Mouse (Mus musculus): Measurements from ENCODE around the gene Hsd17b13.
"Not testable (repeated sequence)": the region's sequence is repeated elsewhere in the genome, so short reads cannot be mapped to it uniquely, and the experiment has no call there.

The Hsd17b13 gene

DNA sequence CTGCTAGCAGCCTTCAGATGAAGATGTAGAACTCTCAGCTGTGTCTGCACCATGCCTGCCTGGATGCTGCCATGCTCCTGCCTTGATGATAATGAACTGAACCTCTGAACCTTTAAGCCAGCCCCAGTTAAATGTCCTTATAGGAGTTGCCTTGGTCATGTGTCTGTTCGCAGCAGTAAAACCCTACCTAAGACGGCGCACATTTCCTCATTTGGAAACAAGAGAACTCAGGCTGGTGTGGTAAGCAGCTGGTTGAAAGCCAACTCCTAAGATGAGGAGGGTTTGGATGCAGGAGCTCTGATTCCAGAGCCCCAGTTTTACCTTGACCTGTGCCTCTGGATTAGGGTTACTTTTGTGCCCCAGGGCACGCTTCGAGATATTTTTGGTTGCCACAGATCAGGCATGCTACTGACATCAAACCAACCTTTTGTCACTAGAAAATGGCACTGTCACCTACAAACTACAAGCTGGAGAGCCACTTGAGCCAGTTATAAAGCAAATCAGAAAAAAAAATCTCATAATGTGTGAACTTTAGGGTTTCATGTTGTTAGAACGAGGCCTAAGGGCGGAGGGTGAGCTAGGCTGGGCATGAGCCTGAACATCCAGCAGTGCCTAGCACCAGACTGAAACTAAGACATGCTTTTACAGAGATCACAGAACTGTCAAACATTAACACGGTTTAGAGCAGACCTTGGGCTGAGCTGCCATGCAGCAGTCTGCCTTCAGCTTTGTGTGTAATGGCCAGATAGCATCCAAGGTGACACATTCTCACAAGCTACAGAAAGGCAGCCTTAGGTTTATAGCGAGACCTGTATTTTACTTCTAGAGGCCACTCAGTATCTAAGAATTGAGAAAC, 3.7 kb upstream of the Hsd17b13 start:
- DNase-seq (ENCODE audit: low spot score) = no peak

DNA sequence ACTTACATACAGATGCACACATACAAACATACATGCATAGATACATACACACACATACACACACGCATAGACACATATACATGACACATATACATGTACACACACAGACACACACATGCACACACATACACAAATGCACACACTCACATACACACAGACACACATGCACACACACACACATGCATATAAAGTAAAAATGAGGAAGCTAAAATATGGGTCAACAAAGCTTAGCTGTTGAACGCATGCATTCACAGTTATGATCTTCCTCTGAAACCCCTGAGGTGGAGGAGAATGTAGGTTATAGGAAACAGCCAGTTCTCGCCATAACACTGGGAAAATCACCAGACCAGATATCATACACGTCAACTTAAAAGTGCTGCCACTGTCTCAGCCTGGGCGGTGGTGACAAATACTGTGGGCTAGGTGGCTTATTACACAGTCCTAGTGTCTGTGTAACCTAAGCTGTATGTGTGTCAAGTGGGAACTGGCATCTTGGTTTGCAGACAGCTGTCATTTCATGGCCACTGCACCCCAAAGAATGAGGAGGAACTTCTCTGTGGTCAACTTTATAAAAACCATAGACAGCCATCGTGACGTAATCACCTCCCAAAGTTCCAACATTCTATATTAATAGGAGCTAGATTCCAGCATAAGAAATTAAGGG, 829 bp upstream of the Hsd17b13 start:
- no peak for DNase-seq (ENCODE audit: low spot score)

DNA sequence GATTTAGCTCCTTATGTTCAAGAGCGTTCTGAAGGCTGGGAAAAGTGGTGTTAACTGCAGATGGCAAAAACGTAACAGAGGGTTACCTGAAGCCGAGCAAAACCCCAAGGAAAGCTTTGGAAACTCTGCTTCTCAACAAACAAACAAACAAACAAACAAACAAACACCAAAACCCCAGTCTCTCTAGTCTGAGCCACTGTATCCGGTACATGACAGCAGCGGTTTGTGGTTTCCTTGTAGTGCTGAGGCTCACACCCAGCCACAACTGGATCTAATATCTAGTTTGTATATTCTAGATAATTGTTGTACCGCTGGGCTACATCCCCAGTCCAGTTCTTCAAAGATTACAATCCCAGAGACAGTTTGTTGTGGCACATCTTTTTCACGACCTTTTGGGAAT, 1.5 kb downstream of the Hsd17b13 start:
- DNase-seq (ENCODE audit: low spot score) = no peak

DNA sequence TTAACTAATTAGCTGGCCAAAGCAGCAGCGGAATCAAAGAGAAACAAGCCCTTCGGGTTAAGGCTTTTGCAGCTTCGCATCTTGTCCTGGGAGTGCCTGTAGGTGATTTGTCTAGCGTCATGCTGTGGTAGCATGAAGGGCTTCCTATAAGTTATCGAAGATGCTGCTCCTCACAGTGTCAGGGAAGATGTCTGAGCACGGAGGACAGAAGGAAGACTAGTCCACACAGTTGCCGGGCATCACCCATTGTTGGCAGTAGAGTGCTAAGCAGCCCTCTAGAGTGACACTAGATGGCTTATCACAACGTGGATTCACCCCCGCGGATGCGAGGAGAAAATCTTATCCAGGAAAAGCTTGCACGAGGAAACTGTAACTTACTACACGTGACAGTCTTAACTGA, 4.4 kb downstream of the Hsd17b13 start:
- no peak for DNase-seq (ENCODE audit: low spot score)

DNA sequence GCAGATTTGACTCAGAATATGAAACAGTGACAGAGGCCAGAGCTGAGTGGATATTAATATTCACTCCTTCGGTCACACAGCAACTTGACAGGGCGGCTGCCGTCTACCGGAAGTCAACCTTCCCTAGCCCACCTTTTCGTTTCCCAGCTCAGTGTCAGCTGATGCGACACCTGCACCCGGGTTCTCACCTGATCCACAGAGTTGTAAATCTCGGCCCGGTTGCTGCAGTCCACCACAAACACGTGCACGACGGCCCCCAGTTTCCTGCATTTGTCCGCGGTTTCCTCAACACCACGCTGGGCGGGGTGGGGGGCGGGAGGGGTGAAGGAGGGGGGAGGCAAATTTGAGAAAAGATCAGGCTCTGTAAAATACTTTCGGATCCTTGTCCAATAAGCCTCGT, 4.8 kb downstream of the Hsd17b13 start:
- no peak for DNase-seq (ENCODE audit: low spot score)

DNA sequence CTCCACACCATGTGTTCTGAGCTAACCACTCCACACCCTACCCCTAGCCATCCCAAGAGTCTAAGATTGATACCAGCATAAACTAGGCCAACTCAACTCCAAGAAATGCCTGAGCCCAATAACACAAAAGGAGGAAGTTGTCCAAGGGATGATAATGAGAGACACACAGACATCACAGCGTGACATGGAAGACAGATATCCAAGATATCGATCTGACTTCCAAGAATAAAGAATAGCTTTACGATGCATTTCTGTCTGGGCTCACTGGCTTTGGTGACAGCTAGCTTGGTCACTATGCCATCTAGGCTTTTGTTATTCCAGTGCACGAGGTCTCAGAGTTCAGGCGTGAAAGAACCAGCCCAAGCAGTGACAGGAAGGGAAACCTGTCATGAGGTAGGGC, 6.2 kb downstream of the Hsd17b13 start:
- no peak for DNase-seq (ENCODE audit: low spot score)

DNA sequence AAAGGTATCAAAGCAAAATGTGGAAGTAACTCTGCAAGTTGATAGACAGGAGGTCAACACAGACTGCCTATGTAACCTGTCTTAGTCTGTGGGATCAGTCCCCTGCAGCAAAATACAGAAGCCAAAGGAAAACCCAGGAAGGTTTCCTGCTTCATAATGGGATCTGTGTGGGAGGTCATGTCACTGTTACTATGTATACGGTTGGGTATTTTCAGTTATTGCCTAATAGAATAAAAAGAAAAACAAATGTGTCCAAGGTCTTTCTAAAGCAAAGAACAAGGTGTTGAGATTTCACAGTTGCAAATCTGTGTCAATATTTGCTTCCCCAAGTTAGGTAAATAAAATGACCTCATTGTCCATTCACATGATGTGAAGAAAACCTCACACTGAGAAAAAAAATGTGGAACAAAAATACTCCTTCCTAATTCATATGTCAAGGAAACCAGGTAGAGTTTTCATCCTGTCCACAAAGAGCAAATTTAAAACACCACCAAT, 14.2 kb downstream of the Hsd17b13 start:
- peak; percentile 41 for DNase-seq (ENCODE audit: low spot score)

DNA sequence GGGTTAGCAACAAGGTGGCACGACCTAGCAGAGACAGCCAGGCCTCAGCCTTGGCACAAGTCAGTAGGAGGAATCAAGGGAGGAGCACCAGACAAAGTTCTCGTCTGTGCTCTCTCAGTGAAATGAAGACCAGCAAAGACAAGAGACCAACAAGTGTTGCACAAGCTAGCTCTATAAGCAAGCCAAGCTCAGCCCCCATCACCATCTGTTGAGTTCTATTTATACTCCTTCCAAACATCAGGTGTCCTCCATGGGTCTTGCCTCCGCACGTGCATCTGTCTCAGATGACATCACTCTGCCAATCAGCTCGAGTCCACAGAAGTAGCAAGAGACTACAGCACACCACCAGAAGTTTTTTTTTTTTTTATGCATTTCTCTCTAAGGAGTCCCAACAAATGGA, 22.6 kb downstream of the Hsd17b13 start:
- DNase-seq (ENCODE audit: low spot score) = no peak

DNA sequence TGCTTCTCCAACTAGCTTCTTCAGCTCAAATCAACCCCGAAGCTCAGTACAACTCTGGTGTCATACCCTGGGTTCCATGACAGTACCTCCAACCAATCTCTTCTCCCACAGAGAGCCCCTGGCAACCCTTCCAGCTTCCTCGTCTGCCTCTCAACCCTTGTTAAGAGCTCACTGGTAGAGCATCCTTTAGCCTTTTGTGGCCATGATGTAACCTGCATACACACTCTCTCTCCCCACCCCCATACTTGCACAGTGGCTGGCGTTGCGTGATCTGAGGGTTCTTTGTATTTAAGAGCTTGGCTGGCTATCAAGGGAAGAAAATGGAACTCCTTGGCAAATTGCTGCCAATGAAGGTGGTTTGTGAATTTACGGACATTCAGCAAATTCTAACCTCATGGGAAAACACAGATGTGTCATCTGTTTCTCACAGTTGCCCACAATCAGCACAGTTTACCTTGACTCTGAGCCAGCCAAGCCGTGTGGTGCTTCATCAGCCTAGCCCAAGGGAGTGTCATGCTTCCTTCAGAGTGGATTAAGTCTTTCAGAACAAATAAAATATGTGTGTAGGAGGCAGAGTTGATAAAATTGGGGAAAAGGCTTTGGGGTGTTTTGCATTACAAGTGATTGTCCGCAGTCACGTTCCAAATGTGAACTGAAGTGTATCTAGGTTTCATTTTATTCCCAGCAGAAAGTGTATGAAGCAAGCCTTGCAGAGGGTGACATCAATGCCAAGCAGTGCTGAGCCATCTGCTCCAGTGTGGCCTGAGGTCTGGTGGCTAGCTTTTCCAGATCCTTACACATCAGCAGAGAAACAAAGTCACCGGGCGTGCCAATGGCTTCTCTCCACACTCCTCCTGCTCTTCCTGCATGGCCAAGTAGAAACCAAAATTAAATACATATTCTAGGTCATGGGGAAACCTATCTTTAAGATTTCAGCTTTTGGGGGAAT, 23.8 kb downstream of the Hsd17b13 start:
- peak; percentile 75 for DNase-seq (ENCODE audit: low spot score)

DNA sequence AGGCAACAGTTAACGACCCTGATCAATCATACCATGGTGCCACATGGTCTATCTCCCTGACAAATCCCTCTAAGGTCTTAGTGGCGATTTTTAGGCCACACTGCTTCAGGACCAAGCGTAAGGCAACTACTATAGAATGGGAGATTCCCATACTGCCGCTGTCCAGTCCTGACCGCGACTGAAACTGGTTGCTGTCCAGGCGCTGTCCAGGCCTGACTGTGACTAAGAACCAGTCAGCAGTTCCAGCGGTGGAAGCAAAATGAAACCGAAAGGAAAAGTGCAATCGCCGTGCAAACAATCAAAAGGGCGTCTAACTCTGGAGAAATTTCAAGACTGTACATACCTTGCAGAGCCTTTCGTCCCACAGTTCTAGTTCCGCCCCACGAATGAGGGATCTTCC, 27.1 kb downstream of the Hsd17b13 start:
- DNase-seq (ENCODE audit: low spot score) = not testable (repeated sequence)

DNA sequence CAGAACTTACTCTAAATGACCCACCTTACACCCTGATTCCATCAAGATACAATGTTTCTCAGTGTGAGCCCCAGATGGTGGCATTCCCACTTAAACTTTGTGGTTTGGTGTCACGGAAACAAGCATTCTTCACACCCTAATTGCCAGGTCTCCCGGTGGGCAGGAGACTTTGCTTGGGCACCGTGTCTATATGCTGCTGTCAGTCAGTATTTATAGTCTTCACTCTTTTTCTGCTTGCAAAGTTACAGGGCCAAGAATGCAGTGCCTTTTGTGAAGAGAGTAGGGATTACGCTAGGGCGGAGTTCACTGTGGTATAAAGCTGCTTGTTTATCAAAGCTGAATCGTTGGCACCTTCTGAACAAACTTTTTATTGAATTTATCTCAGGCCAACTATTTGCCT, 34.0 kb downstream of the Hsd17b13 start:
- no peak for DNase-seq (ENCODE audit: low spot score)

DNA sequence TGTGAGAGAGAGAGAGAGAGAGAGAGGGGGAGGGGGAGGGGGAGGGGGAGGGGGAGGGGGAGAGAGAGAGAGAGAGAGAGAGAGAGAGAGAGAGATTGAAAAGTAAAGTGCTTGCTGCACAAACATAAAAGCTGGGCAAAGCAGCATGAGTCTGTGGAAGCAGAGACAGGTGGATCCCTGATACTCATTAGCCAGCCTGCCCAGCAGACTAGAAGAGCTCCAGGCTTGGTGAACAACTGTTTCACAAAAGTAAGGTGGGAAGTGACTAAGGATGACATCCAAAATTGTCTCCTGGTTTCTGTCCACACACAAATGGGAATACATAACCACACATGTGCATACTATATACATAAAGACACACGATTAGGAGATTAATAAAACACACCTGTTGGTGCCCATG, 37.4 kb downstream of the Hsd17b13 start:
- no peak for DNase-seq (ENCODE audit: low spot score)

DNA sequence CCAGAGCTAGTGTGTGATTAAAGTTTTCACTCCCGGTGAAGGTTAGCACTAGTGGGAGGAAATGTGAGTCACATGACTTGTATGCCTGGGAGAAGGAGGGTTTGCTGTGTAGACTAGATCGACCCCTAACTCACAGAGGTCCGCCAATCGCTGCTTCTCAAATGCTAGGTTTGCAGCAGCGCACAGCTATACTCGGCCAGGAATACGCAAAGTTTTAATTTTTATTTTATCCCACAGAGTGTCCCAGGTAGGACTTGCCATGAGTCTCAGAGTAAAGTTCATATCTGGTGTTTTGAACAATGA, 37.9 kb downstream of the Hsd17b13 start:
- no peak for DNase-seq (ENCODE audit: low spot score)

DNA sequence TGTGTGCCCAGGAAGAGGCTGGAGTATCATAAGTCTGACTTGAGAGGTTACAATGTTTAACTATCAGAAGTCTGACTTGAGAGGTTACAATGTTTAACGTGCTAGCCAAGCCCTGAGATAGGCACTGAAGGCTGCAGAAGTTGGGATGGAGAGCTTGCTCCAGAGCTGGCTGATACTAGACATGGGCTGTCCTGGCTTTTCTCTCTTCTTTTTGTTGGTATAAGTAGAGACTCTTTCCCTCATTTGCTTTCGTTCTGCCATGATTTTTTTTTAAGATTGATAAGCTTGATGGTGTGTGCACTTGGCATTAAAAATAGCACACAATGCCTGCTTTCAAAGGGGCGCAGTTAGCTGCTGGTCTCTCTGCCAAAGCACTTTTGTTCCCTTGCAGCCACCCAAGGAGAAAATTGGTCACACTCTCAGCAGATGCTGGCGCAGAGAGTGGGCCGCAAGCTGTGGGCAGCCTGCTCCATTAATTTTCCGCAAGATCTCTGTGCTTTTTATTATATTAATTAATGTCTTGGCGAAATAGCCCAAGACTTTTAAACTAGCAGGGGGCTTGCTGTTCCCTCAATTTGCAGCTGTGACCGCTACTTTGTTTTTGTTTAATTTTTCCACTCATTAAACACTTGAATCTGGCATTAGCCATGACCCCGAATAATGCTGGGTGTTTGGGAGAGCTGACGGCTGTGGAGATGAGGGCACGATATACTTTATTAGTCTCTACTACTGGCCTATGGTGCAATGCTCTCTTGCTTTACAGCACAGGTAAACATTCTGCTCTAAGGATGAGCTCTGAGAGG, 38.5 kb downstream of the Hsd17b13 start:
- DNase-seq (ENCODE audit: low spot score) = no peak

DNA sequence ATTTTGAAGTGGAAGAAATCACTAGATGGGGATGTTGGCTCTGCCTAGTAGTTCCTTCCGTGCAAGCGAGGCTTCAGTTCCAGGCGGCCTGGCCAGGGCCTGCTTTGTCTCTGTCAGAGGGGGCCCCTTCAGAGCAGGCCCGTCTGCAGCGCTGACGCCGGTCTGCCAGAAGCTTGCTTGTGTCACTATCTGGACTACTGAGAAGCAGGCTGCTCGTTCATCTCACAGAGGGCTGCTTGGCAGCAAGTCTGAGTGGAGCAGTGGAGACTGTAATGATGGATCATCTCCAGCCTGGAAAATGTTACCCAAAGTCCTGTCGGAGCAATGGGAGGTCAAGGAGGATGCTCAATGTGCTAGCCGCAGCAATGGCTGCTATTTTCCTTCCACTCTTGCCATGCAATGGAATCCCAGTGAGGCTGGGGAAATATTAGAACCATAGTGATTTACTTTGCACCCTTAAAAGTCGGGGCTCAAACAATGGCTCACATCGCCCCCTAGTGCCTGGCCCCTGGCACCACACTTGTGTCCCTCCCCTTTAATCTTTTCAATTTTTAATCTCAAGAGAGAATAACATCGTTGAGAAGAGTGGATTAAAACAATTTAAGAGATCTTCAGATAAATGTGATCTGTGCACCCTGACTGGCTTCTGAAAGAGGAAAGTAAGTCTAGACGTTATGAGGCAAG, 40.2 kb downstream of the Hsd17b13 start:
- DNase-seq (ENCODE audit: low spot score) = peak; percentile 26

DNA sequence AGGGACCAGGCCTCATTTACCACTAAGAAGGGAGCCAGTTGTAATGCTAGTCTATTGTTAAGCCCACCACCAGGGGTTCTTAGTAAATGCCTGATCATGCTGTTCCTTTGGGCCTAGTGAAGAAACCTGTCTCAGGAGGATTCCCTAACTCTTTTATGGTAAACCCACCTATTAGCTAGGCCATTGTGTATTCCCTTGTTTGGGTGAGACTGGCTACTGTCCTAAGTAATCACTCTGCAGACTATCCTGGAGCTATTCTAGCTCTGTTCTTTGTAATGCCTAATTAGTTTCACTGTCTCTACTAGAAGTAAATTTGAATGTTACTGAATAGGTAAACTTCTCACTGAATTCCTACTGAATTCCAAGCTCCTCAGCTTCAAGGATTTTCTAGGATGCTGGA, 45.3 kb downstream of the Hsd17b13 start:
- not testable (repeated sequence) for DNase-seq (ENCODE audit: low spot score)

DNA sequence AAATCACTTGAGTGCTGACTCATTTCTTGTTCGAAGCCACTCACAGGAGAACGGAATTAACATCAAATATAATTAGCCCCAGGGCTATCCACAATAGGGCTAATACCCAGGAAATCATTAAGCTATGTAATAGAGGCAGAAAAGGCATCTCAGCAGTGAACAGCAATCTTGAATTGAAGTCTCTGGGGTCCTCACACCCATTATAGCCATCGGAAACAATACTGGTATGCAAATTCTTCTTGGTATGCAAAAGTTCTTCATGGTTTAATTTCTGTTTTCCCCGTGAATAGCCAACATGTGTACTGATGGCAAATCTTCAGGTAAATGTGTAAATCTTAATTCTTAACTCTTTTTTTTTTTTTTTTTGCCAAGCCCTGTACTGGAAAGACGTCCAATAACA, 46.7 kb downstream of the Hsd17b13 start:
- DNase-seq (ENCODE audit: low spot score) = no peak

DNA sequence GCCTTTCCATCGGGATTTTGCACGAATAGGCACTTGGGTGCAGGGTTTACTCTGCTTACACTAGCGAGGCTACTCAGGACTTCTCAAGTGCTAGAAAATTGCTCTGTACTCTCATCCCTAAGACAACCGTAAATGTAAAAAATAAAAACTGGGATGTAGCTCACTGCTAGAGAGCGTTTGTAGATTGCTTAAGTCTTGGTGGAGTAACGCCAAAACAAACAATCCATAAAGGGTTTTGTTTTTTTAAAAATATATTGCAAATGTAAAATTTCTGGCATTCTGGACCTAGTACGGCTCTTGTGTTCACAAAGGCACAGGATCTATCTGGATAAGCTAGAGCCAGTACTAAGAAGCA, 49.0 kb downstream of the Hsd17b13 start:
- DNase-seq (ENCODE audit: low spot score) = peak; percentile 64

DNA sequence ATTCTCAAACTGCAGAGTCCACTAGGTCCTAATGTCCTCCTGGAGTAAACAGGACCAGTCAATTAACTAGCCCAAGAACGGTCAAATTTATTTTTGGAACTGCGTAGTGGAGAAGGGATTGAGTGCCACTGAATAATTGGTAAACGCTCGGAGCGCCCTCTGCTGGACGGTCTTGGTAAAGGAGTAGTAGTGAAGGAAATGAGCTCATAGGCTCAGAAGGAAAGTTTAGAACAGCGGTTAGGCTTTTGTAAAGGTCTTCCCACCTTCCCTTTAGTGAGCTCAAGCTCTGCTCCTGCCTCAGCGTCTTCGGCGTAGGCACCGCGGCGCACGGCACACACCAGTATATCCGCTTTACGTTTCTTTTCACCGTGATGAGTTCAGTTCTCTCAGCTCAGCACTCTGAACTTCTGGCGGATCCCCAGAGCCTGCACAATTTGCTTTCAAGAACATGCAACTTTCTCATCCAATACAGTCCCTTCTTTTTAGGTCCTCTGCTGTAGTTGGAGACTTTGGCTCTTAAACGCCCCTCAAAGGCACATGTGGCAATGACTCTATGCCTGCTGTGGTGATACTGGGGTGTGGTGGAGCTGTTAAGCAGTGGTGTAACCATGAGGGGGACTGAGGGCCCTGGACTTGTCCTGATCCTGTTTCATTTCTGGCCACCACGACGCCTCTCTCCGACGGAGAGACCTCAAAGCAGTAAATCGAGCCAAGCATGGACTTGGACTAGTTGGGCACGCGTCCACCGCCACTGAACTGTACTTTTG, 49.6 kb downstream of the Hsd17b13 start:
- peak; percentile 96 for DNase-seq (ENCODE audit: low spot score)

DNA sequence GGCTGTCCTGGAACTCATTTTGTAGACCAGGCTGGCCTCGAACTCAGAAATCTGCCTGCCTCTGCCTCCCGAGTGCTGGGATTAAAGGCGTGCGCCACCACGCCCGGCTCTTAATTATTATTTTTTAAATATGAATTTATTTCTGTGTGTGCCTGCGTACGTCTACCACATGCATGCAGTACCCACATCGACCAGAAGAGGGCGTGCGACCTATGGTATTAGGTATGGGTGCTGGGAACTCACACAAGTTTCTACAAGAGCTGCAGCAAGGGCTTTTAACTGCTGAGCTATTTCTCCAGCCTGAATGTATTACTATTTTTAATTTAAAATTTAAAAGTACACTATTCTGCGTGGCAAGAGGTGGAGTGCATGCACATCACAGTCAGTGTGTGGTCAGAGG, 50.8 kb downstream of the Hsd17b13 start:
- no peak for DNase-seq (ENCODE audit: low spot score)

Measured in adipocyte (in vitro differentiated cells).